ENCODE assay signal across 9 mouse cellular contexts in the genomic region with DNA sequence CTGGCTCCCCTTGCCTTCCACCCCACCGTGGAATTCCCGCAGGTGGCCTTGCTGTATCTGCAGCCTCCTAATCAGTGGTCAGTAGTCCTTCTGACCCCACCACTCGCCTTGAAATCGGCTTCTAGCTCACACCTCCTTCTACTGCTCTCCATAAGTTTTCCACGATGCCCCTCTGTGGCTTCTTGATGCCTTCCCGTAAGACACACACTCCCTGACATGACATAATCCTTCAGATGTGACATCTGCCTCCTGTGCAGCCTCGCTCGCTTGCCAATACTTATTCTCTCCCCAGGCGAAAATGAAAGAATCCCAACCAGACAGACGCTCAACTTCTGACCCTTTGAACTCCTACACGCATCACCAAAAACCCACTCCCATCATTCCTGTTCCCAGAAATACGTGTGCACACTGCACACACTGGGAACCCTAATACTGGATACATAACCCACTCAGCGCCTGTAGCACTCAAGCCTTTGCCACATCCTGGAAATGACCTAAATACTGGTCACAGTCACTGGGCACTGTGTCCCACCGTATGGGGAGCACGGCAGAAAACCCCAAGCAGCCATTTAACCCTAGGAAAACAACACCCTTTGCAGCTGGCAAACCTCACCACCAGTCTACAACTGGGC.
DNase-seq lines count a peak whose midpoint lies in the region; ATAC-seq and TF ChIP-seq lines count a peak whose summit lies in the region.
"Had no signal": no experiment of that assay in that cellular context is flagged by ENCODE, and none has a peak within 500 bp of the region (broad histone marks: within the 10 kb centered on the region; RNA-seq: fewer than 3 reads in every experiment).

No protein-coding gene starts in this region.

- peak overlapping the region; percentile 69 for H3K27ac ChIP-seq in gastrocnemius, adult 2 months
- H3K27ac ChIP-seq in liver, postnatal 0 days (ENCODE audit: low read depth): peak overlapping the region; percentile 72
- no peak overlapping the region for H3K27ac ChIP-seq in liver, embryonic 12.5 days
- peak overlapping the region; percentile 60; the same call in 1 of the 2 replicates for H3K27ac ChIP-seq in hindbrain, embryonic 12.5 days

- no peak for TF ChIP-seq EP300 in liver, postnatal 0 days (IDR thresholded peaks at IDR 0.05; ENCODE audit: low read depth)

- intact Hi-C loops in gastrocnemius, adult 2 months (cut with DNase I): no loop called here

- H3K4me2 ChIP-seq in liver, postnatal 0 days (ENCODE audit: low read depth, low read length): peak overlapping the region; percentile 6; the same call in 1 of the 2 replicates
- H3K4me2 ChIP-seq in liver, embryonic 12.5 days: no peak overlapping the region
- H3K4me2 ChIP-seq in hindbrain, embryonic 12.5 days (replicated peaks): peak overlapping the region; percentile 17; the same call in 1 of the 2 replicates

- H3K9me3 ChIP-seq in liver, postnatal 0 days (ENCODE audit: low read length): no peaks in the 10 kb centered on the region
- no peaks in the 10 kb centered on the region for H3K9me3 ChIP-seq in liver, embryonic 12.5 days (replicated peaks)
- no peaks in the 10 kb centered on the region for H3K9me3 ChIP-seq in hindbrain, embryonic 12.5 days (replicated peaks)

- DNase-seq in gastrocnemius, adult 2 months: no peak
- DNase-seq in gastrocnemius, postnatal 25 days: no peak
- no peak for DNase-seq in liver, postnatal 0 days
- peak; percentile 46 to 63 for DNase-seq in natural killer cell, adult 2 months (ENCODE audit: low spot score in 2 of 2)
- DNase-seq in gastrocnemius, postnatal 4 days (ENCODE audit: low spot score in 2 of 2): no peak
- DNase-seq in lung, postnatal 10 days: no peak
- DNase-seq: gastrocnemius, postnatal 10 days had no signal

- no peaks in the 10 kb centered on the region for H3K27me3 ChIP-seq in liver, postnatal 0 days (ENCODE audit: insufficient read depth, low read length)
- no peaks in the 10 kb centered on the region; the same call in 1 of the 2 replicates for H3K27me3 ChIP-seq in liver, embryonic 12.5 days (replicated peaks)
- H3K27me3 ChIP-seq in hindbrain, embryonic 12.5 days: no peaks in the 10 kb centered on the region

- H3K36me3 ChIP-seq in liver, postnatal 0 days (replicated peaks; ENCODE audit: insufficient read depth, low read length): no peaks in the 10 kb centered on the region
- H3K36me3 ChIP-seq in liver, embryonic 12.5 days: no peaks in the 10 kb centered on the region
- H3K36me3 ChIP-seq in hindbrain, embryonic 12.5 days: no peaks in the 10 kb centered on the region

- H3K9ac ChIP-seq in liver, postnatal 0 days (replicated peaks): no peak overlapping the region
- no peak overlapping the region for H3K9ac ChIP-seq in liver, embryonic 12.5 days
- H3K9ac ChIP-seq in hindbrain, embryonic 12.5 days: no peak overlapping the region

- 49% methylated on average over 15 of the region's 15 CpGs for WGBS in liver, postnatal 0 days (ENCODE audit: insufficient replicate concordance)
- WGBS in liver, embryonic 12.5 days (ENCODE audit: insufficient replicate concordance): 39% methylated on average over 15 of the region's 15 CpGs
- WGBS in hindbrain, embryonic 12.5 days: 21% methylated on average over 15 of the region's 15 CpGs

- H3K4me1 ChIP-seq in liver, postnatal 0 days (ENCODE audit: insufficient read depth): peaks cover 14% of the 10 kb centered on the region
- peaks cover 47% of the 10 kb centered on the region for H3K4me1 ChIP-seq in liver, embryonic 12.5 days
- H3K4me1 ChIP-seq in hindbrain, embryonic 12.5 days: peaks cover 57% of the 10 kb centered on the region

- no peak for ATAC-seq in liver, postnatal 0 days
- ATAC-seq in liver, embryonic 12.5 days: no peak
- no peak for ATAC-seq in hindbrain, embryonic 12.5 days (ENCODE audit: low FRiP score)

- TF ChIP-seq CTCF in gastrocnemius, adult 2 months (IDR thresholded peaks at IDR 0.05): no peak
- TF ChIP-seq CTCF in liver, postnatal 0 days (IDR thresholded peaks at IDR 0.05; ENCODE audit: low read depth): no peak

- H3K4me3 ChIP-seq in gastrocnemius, adult 2 months: no peak overlapping the region
- no peak overlapping the region for H3K4me3 ChIP-seq in liver, postnatal 0 days (ENCODE audit: low read depth, low read length)
- no peak overlapping the region for H3K4me3 ChIP-seq in liver, embryonic 12.5 days
- H3K4me3 ChIP-seq in hindbrain, embryonic 12.5 days: no peak overlapping the region

Comparison
In these comparisons a context has a peak if more than half of its experiments do, and no peak if none do; other contexts are left out.
1. DNase-seq: peak in natural killer cell, adult 2 months (2 of 2); none in gastrocnemius, adult 2 months (single experiment), gastrocnemius, postnatal 25 days (single experiment), liver, postnatal 0 days (single experiment), gastrocnemius, postnatal 4 days (0 of 2) and lung, postnatal 10 days (single experiment).